Mouse (Mus musculus) liver, embryonic 12.5 days (tissue): ENCODE measurements at regions not wholly inside any gene's neighbourhood (a gene's known extent, or its start where the extent isn't known, plus 50 kb on each side); places are given as distances from the start of the nearest gene placed in this dataset.

Source experiments
- ATAC-seq: fragments of 200-750 bp; cut with Nextera tagmentation; 2 replicates; pipeline ENCODE4 v1.8.0; 2017; ENCODE audit warnings: moderate number of reproducible peaks, mild to moderate bottlenecking, moderate library complexity
- H3K27ac ChIP-seq: fragments of 300-500 bp; sonication (generic); 2 replicates; pipeline ENCODE4 v1.5.1; 2016; ENCODE audit warnings: mild to moderate bottlenecking
- H3K27me3 ChIP-seq: fragments of 300-500 bp; sonication (generic); replicated peaks from 2 replicates; pipeline ENCODE4 v1.6.1; 2016; ENCODE audit warnings: mild to moderate bottlenecking, moderate library complexity
- H3K36me3 ChIP-seq: fragments of 300-500 bp; sonication (generic); 2 replicates; pipeline ENCODE4 v1.6.1; 2016; ENCODE audit warnings: mild to moderate bottlenecking, moderate library complexity
- H3K4me1 ChIP-seq: fragments of 300-500 bp; sonication (generic); 2 replicates; pipeline ENCODE4 v1.6.1; 2016
- H3K4me2 ChIP-seq: fragments of 300-500 bp; sonication (generic); 2 replicates; pipeline ENCODE4 v1.6.1; 2016; ENCODE audit warnings: mild to moderate bottlenecking, moderate library complexity
- H3K4me3 ChIP-seq: fragments of 300-500 bp; sonication (generic); 2 replicates; pipeline ENCODE4 v1.5.1; 2016; ENCODE audit warnings: mild to moderate bottlenecking, moderate library complexity
- H3K9ac ChIP-seq: fragments of 300-500 bp; sonication (generic); 2 replicates; pipeline ENCODE4 v1.6.1; 2016; ENCODE audit warnings: mild to moderate bottlenecking, moderate library complexity
- H3K9me3 ChIP-seq: fragments of 300-500 bp; sonication (generic); replicated peaks from 2 replicates; pipeline ENCODE4 v1.6.1; 2016; ENCODE audit warnings: mild to moderate bottlenecking, moderate library complexity
- WGBS: fragments of 180-500 bp; shearing (Covaris S2); methylation state at CpG from one replicate; pipeline ENCODE4 v1.1.7; 2016; ENCODE audit not compliant: insufficient replicate concordance; 5-methylcytosine and 5-hydroxymethylcytosine counted together

DNA sequence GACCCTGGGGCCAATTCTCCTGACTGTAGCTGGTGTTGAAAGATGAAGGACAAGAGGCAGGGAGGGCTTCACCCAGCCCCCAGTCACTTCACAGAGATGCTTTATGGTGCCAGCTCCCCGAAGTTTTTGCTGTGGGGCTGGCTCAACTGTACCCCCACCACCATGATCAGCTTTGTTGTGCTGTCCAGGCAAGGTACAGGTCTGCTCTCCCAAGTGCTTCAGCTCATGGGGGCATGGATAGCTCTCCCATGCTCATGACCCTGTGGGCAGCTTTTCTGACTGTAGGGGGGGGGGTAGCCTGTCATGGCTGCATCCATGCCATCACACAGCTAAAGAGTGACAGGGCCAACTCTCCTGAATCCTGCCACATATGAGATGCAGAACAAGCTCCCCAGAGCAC, 1072.9 kb upstream of the Cited2 start:
- no peak for ATAC-seq
- H3K9me3 ChIP-seq, result no peaks in the 10 kb centered on the region
- no peaks in the 10 kb centered on the region for H3K4me1 ChIP-seq
- H3K27me3 ChIP-seq, result no peaks in the 10 kb centered on the region
- H3K36me3 ChIP-seq, result no peaks in the 10 kb centered on the region
- H3K27ac ChIP-seq, result no peak overlapping the region
- no peak overlapping the region for H3K4me3 ChIP-seq
- WGBS, result 33% methylated on average over 1 of the region's 1 CpGs
- H3K9ac ChIP-seq, result no peak overlapping the region
- no peak overlapping the region for H3K4me2 ChIP-seq

DNA sequence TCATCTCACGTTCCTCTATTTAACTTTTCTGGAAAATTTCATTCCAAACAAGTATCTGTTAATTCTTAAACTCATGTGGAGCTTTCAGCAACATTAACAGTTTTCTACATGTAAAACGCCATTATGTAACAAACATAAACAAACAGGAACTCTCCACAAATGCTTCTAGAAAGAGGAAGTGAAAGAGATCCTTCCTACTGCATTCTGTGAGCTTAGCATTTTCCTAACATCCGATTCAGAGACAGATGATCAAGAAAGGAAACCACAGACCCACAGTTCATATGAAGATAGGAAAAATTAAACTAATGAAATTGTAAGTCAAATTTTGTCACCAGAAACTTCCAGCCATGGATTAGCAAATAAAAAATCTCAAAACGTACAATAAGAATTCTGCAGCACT, 1070.6 kb upstream of the Cited2 start:
- H3K27me3 ChIP-seq, result no peaks in the 10 kb centered on the region
- WGBS, result 30% methylated on average over 4 of the region's 4 CpGs
- H3K9ac ChIP-seq, result no peak overlapping the region
- no peak for ATAC-seq
- H3K4me1 ChIP-seq, result no peaks in the 10 kb centered on the region
- H3K36me3 ChIP-seq, result no peaks in the 10 kb centered on the region
- no peak overlapping the region for H3K27ac ChIP-seq
- H3K4me3 ChIP-seq, result no peak overlapping the region
- no peaks in the 10 kb centered on the region for H3K9me3 ChIP-seq
- no peak overlapping the region for H3K4me2 ChIP-seq

DNA sequence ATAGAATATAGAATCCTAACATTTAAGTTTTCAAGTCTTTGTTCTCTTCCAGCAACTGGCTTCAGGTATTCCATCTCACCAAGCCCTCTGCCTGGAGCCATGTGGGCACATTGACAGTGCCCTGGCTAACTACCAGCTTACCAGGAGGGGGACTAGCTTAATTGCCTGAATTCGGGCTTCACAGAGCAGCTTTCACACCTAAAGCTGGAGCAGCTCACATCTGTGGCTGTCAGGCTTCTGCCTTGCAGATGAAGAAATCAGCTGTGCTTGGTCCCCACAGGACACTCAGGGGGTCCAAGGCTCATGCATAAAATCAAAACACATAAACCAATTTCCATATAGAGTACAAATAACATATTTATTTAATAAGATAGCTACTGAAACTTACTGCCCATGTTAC, 1058.5 kb upstream of the Cited2 start:
- Histone ChIP-seq H3K27ac (no peak overlapping the region), H3K4me3 (no peak overlapping the region), H3K27me3 (no peaks in the 10 kb centered on the region), H3K9ac (no peak overlapping the region), H3K4me2 (no peak overlapping the region), H3K9me3 (no peaks in the 10 kb centered on the region), H3K36me3 (no peaks in the 10 kb centered on the region), H3K4me1 (no peaks in the 10 kb centered on the region)
- WGBS, result 43% methylated on average over 1 of the region's 1 CpGs
- ATAC-seq, result no peak

DNA sequence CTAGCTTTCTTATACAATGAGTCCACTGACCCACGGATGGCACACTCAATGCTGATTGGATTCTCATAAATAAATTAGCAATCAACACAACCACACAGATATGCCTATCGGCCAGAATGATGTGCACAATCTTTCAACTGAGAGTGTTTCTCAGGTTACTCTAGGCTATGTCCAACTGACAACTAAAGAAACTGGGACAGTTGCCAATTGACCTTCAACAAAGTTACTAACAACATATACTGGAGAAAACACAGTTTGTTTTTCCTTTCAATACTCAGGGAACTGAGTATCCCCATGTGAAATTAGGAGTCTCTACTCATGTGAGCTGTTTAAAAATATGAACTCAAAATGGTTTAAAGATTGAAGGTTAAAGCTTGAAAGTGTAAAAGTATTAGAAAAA, 1052.7 kb upstream of the Cited2 start:
- H3K36me3 ChIP-seq, result no peaks in the 10 kb centered on the region
- no peaks in the 10 kb centered on the region for H3K9me3 ChIP-seq
- H3K4me3 ChIP-seq, result no peak overlapping the region
- no peaks in the 10 kb centered on the region for H3K27me3 ChIP-seq
- no peaks in the 10 kb centered on the region for H3K4me1 ChIP-seq
- H3K4me2 ChIP-seq, result no peak overlapping the region
- ATAC-seq, result no peak
- no peak overlapping the region for H3K27ac ChIP-seq
- WGBS, result 46% methylated on average over 2 of the region's 2 CpGs
- H3K9ac ChIP-seq, result no peak overlapping the region

DNA sequence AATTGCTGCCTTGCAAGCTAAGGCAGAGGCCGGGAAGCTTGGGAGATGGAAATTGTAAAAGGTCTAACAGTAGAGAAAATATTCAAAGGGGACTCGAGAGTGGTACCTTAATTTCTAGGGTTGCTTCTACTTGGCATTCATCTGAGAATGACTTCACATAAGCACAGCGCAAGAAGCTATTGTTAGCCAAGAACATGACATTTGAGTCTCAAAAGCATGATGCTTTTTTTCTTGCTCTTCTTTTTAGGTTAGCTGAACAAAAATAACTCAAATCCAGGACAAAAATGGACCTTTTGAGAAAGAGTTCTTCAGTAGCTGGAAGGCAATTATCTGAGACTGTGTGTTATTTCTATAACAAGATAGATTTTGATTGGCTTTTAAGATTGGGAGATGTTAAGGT, 1042.0 kb upstream of the Cited2 start:
- H3K4me1 ChIP-seq, result no peaks in the 10 kb centered on the region
- H3K4me3 ChIP-seq, result no peak overlapping the region
- H3K9ac ChIP-seq, result no peak overlapping the region
- no peak overlapping the region for H3K27ac ChIP-seq
- WGBS, result 69% methylated on average over 3 of the region's 3 CpGs
- H3K4me2 ChIP-seq, result no peak overlapping the region
- H3K27me3 ChIP-seq, result no peaks in the 10 kb centered on the region
- no peaks in the 10 kb centered on the region for H3K36me3 ChIP-seq
- H3K9me3 ChIP-seq, result no peaks in the 10 kb centered on the region
- ATAC-seq, result no peak

DNA sequence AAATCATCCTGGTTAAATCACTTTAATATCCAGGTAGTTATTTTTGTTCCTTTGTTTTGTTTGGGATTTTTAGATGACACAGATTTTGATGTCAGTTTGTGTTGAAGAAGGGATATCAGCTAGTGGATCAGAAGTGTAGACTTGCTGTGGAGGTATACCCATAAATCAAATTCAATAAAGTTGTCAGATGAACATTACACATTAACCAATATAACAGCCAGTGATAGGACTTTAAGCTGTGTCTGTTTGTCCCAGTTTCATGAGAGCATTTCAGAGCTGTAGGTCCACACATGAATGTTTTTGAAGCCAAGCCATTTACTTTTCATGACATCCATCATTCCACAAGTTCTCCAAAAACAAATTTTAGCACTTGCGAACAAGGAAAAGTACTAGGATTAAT, 1037.7 kb upstream of the Cited2 start:
- 86% methylated on average over 1 of the region's 1 CpGs for WGBS
- H3K27me3 ChIP-seq, result no peaks in the 10 kb centered on the region
- no peaks in the 10 kb centered on the region for H3K36me3 ChIP-seq
- H3K4me3 ChIP-seq, result no peak overlapping the region
- no peaks in the 10 kb centered on the region for H3K4me1 ChIP-seq
- H3K9me3 ChIP-seq, result no peaks in the 10 kb centered on the region
- no peak for ATAC-seq
- H3K27ac ChIP-seq, result no peak overlapping the region
- H3K4me2 ChIP-seq, result no peak overlapping the region
- no peak overlapping the region for H3K9ac ChIP-seq

DNA sequence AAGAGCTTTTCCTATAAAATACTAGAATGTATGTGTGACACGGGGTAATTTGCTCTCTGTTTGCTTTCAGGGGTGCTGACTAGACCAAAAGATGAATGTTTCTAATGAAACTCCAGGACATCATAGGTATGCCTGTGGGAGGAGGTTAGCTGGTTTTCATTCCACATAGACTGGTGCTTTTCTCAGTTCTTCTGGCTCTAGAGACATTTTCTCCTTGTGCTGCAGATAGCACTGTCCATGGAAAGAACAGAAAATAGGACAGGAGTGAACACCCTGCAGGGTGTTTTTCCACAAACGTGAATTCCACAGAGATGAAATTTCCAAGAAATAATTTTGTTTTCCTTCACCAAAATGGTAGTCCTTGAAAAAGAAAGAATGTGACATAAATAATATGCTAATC, 1016.0 kb upstream of the Cited2 start:
- ATAC-seq, result no peak
- no peak overlapping the region for H3K9ac ChIP-seq
- H3K27me3 ChIP-seq, result no peaks in the 10 kb centered on the region
- WGBS, result 60% methylated on average over 2 of the region's 2 CpGs
- no peaks in the 10 kb centered on the region for H3K4me1 ChIP-seq
- no peaks in the 10 kb centered on the region for H3K36me3 ChIP-seq
- no peaks in the 10 kb centered on the region for H3K9me3 ChIP-seq
- H3K27ac ChIP-seq, result no peak overlapping the region
- H3K4me3 ChIP-seq, result no peak overlapping the region
- H3K4me2 ChIP-seq, result no peak overlapping the region

DNA sequence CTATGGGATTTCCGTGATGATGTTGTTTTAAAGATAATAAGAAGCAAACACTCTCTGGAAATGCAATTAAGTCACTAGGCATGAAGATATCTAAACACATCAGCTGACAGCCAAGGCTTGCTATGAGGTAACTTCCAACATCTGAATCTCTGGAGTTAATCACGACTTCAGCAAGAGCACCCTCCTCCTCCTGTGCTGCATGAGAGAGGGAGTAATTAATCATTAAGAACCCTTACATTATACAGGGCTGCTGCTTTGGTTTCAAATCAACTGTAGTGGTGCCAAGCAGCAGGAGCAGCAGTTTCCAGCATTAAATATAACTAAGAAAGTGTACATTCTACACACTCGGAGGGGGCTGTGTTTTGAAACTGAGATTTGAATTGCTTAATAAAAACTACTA, 1009.9 kb upstream of the Cited2 start:
- H3K9me3 ChIP-seq, result no peaks in the 10 kb centered on the region
- H3K27ac ChIP-seq, result no peak overlapping the region
- 56% methylated on average over 3 of the region's 3 CpGs for WGBS
- ATAC-seq, result no peak
- no peak overlapping the region for H3K4me3 ChIP-seq
- H3K4me2 ChIP-seq, result no peak overlapping the region
- H3K9ac ChIP-seq, result no peak overlapping the region
- no peaks in the 10 kb centered on the region for H3K4me1 ChIP-seq
- no peaks in the 10 kb centered on the region for H3K36me3 ChIP-seq
- H3K27me3 ChIP-seq, result no peaks in the 10 kb centered on the region

DNA sequence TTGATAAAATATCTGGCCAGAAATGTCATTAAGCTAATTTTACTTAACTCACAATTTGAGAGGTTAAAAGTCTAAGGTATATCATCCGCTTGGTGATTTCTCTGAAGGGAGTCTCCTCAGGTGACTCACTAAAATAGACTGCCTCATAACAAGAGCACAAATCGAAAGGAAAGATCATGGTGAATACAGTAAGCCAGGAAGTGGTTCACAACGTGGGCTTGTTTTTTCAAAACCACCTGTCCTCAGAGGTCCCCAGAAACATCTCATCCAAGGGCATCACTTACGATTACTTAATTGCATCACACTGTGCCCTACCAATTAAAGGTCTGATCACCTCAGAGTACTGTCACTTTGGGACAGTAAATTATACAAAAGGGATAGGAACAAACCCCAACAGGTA, 1009.0 kb upstream of the Cited2 start:
- Histone ChIP-seq H3K4me3 (no peak overlapping the region), H3K36me3 (no peaks in the 10 kb centered on the region), H3K9ac (no peak overlapping the region), H3K4me1 (no peaks in the 10 kb centered on the region), H3K4me2 (no peak overlapping the region), H3K9me3 (no peaks in the 10 kb centered on the region), H3K27ac (no peak overlapping the region), H3K27me3 (no peaks in the 10 kb centered on the region)
- ATAC-seq, result no peak
- 56% methylated on average over 4 of the region's 4 CpGs for WGBS

DNA sequence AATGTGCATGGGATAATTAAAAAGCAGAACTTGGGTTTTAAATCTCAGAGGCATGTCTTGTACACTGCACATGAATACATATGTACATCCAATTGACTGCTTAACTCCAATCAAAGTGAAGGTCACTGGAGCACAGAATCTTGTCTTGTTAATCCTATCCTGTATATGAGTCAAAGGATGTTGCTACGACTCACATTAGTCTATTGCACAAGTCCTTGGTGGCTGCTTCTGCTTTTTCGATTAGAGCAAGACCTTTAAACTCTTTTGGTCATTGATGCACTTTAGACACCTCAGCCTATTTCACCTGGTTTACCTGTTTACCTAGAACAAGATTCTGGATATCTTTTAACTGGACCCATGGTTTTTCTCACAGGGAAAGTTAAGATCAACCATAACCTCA, 1008.5 kb upstream of the Cited2 start:
- no peak for ATAC-seq
- 38% methylated on average over 2 of the region's 2 CpGs for WGBS
- no peak overlapping the region for H3K4me3 ChIP-seq
- no peak overlapping the region for H3K27ac ChIP-seq
- no peak overlapping the region for H3K9ac ChIP-seq
- no peaks in the 10 kb centered on the region for H3K27me3 ChIP-seq
- no peaks in the 10 kb centered on the region for H3K4me1 ChIP-seq
- H3K36me3 ChIP-seq, result no peaks in the 10 kb centered on the region
- no peaks in the 10 kb centered on the region for H3K9me3 ChIP-seq
- no peak overlapping the region for H3K4me2 ChIP-seq

DNA sequence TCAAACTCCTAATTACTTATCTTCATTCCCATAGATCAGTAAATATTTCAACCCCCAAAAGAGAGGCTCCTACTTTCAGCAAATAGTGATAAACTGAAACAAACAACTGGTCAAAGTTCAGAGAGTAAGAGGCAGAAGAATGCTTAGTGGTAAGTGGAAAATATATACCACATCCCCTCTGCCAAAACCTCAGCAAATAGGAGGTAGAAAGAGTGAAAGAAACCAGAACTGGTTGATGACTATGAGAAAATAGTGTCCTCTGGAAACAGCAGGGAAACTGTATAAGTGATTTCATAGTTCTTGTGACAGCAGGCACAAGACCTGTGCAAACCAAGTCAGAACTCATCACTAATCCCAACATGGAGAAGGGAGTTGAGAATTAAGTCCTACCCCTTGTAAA, 980.8 kb upstream of the Cited2 start:
- Histone ChIP-seq H3K4me1 (no peaks in the 10 kb centered on the region), H3K4me2 (no peak overlapping the region), H3K36me3 (no peaks in the 10 kb centered on the region), H3K4me3 (no peak overlapping the region), H3K27me3 (no peaks in the 10 kb centered on the region), H3K9me3 (no peaks in the 10 kb centered on the region), H3K9ac (no peak overlapping the region), H3K27ac (no peak overlapping the region)
- no peak for ATAC-seq

DNA sequence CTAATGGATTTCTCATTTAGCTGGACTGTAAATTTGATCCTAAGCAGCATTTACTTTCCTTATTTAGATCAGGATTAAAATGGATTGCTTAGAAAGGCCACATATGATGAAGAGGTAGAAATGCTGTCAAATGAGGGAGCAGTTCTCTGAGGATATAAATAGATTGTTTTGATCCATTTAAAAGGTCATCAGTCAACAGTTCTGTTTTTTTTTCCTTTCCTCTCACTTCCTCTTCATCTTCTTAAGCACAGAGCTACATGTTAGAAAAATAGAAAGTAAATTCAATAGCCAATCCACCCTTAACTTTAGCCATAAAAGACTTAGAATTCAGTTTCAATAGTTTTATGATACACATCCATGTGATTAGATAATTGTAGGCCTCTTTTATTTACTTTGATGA, 971.5 kb upstream of the Cited2 start:
- Histone ChIP-seq H3K4me3 (no peak overlapping the region), H3K4me2 (no peak overlapping the region), H3K9me3 (no peaks in the 10 kb centered on the region), H3K4me1 (no peaks in the 10 kb centered on the region), H3K27ac (no peak overlapping the region), H3K27me3 (no peaks in the 10 kb centered on the region), H3K36me3 (no peaks in the 10 kb centered on the region), H3K9ac (no peak overlapping the region)
- no peak for ATAC-seq

DNA sequence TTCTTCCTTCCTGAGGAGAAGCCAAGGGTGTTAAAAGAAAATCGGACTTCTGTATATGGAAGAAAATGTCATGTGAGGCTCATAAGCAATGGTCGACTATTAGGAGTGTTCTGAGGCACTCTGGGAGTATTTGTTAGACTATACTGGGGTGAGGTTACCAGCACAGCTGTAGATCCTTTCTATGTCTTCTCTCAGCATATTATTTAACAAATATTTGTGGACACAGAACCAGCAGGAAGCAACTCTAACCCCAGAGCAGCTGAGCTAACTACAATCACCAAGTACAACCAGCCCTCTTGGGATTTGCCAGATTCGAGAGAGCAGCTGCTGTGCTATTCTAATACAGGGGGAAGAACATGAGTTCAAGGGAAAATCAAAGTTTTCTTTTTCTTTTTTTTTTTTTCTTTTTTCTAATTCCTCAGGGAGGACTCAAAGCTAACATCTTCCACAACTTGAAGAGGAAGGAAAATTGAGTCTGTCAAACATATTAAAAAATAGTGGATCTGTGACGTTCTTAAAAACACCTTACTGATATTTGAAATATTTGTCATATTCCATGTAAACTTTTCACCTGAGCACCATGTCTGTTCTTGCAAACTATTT, 933.3 kb upstream of the Cited2 start:
- H3K4me1 ChIP-seq, result no peaks in the 10 kb centered on the region
- no peak overlapping the region for H3K9ac ChIP-seq
- no peaks in the 10 kb centered on the region for H3K27me3 ChIP-seq
- no peaks in the 10 kb centered on the region for H3K36me3 ChIP-seq
- no peak overlapping the region for H3K4me2 ChIP-seq
- H3K4me3 ChIP-seq, result no peak overlapping the region
- ATAC-seq, result no peak
- no peaks in the 10 kb centered on the region for H3K9me3 ChIP-seq
- no peak overlapping the region for H3K27ac ChIP-seq
- 59% methylated on average over 4 of the region's 4 CpGs for WGBS
